Mouse (Mus musculus): ENCODE measurements around the gene D1Pas1.

- TF ChIP-seq CTCF (IDR thresholded peaks at IDR 0.05; ENCODE audit: low read depth) (no peak), EP300 (IDR thresholded peaks at IDR 0.05; ENCODE audit: low read depth) (no peak)
These were observed 36.2 kb downstream of the D1Pas1 start for GRCm38 (mm10) chr1:187003441-187003861.
